Mouse (Mus musculus): Measurements from ENCODE around the gene Gm38392. TPM values are rescaled to one million over a fixed set of nuclear protein-coding genes. Genes with fewer than 3 reads are reported as not detected.
A peak's percentile ranks its signal among the peaks of the same experiment; 100 is the strongest.

Gene Gm38392
- polyA plus RNA-seq, 1 experiment from 2014 or later: not detected

- Histone ChIP-seq H3K4me2 (ENCODE audit: low read length) (peak overlapping the region; percentile 71), H3K27ac (ENCODE audit: low read depth, low read length) (peak overlapping the region; percentile 91), H3K4me3 (ENCODE audit: low read length) (peak overlapping the region; percentile 49), H3K9ac (ENCODE audit: low read depth, low read length) (peak overlapping the region; percentile 73), H3K36me3 (ENCODE audit: control insufficient read depth, insufficient read depth, low read length) (peaks cover 3% of the 10 kb centered on the region; the same call in 1 of the 2 replicates), H3K27me3 (replicated peaks; ENCODE audit: control insufficient read depth, insufficient read depth, low read length) (no peaks in the 10 kb centered on the region; the same call in 1 of the 2 replicates), H3K4me1 (ENCODE audit: control insufficient read depth, insufficient read depth, low read depth, low read length) (peaks cover 43% of the 10 kb centered on the region), H3K9me3 (ENCODE audit: control insufficient read depth, low read length) (no peaks in the 10 kb centered on the region)
- 3% methylated on average over 6 of the region's 6 CpGs for WGBS
- ATAC-seq: no peak
Observed at GRCm38 (mm10) chr3:88216116-88216515, 70.9 kb downstream of the Gm38392 start.

GRCm38 (mm10) chr3:88215553-88216004 is 71.4 kb downstream of the Gm38392 start:
- Histone ChIP-seq H3K4me3 (ENCODE audit: low read length) (peak overlapping the region; percentile 49), H3K27me3 (replicated peaks; ENCODE audit: control insufficient read depth, insufficient read depth, low read length) (no peaks in the 10 kb centered on the region; the same call in 1 of the 2 replicates), H3K4me2 (ENCODE audit: low read length) (peak overlapping the region; percentile 71), H3K36me3 (ENCODE audit: control insufficient read depth, insufficient read depth, low read length) (peaks cover 3% of the 10 kb centered on the region; the same call in 1 of the 2 replicates), H3K4me1 (ENCODE audit: control insufficient read depth, insufficient read depth, low read depth, low read length) (peaks cover 42% of the 10 kb centered on the region), H3K9me3 (ENCODE audit: control insufficient read depth, low read length) (no peaks in the 10 kb centered on the region), H3K27ac (ENCODE audit: low read depth, low read length) (peak overlapping the region; percentile 91), H3K9ac (ENCODE audit: low read depth, low read length) (peak overlapping the region; percentile 73)
- WGBS: 4% methylated on average over 23 of the region's 23 CpGs
- no peak for ATAC-seq

DNA sequence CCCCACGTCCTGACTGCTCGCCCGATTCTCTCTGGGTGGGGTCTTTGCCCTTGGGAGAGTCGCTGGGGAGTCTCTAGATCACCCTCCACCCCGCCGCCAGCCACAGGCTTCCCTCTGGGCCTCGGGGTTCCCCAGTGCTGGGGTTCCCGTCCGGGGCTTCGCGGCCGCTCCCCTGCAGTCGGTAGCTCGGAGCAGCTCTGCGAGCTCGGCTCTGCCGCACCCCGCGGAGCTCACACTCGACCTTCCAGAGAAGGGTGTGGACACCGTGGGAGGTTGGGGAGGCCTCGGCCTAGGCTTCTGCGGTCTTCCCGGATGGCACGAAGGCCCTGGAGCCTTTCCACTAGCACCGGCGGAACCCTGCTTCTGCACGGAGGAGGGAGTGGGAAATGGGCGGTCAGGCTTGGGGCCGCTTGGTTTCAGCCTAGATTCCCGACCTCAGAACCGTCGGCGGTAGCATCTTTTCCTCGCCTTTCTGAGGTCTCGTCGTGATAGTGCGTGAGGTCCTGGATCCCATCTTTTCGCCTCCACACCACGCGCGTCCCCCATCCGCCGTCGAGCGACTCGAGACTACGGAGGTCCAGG is 71.9 kb downstream of the Gm38392 start:
- Histone ChIP-seq H3K4me2 (ENCODE audit: low read length) (peak overlapping the region; percentile 71), H3K9ac (ENCODE audit: low read depth, low read length) (peak overlapping the region; percentile 73), H3K4me3 (ENCODE audit: low read length) (peak overlapping the region; percentile 49), H3K9me3 (ENCODE audit: control insufficient read depth, low read length) (no peaks in the 10 kb centered on the region), H3K27me3 (replicated peaks; ENCODE audit: control insufficient read depth, insufficient read depth, low read length) (no peaks in the 10 kb centered on the region; the same call in 1 of the 2 replicates), H3K36me3 (ENCODE audit: control insufficient read depth, insufficient read depth, low read length) (peaks cover 3% of the 10 kb centered on the region; the same call in 1 of the 2 replicates), H3K27ac (ENCODE audit: low read depth, low read length) (peak overlapping the region; percentile 91), H3K4me1 (ENCODE audit: control insufficient read depth, insufficient read depth, low read depth, low read length) (peaks cover 42% of the 10 kb centered on the region)
- 1% methylated on average over 48 of the region's 48 CpGs for WGBS
- 0 out of 2 replicates have a peak, but pooled peaks have one; percentile 2 for ATAC-seq

DNA sequence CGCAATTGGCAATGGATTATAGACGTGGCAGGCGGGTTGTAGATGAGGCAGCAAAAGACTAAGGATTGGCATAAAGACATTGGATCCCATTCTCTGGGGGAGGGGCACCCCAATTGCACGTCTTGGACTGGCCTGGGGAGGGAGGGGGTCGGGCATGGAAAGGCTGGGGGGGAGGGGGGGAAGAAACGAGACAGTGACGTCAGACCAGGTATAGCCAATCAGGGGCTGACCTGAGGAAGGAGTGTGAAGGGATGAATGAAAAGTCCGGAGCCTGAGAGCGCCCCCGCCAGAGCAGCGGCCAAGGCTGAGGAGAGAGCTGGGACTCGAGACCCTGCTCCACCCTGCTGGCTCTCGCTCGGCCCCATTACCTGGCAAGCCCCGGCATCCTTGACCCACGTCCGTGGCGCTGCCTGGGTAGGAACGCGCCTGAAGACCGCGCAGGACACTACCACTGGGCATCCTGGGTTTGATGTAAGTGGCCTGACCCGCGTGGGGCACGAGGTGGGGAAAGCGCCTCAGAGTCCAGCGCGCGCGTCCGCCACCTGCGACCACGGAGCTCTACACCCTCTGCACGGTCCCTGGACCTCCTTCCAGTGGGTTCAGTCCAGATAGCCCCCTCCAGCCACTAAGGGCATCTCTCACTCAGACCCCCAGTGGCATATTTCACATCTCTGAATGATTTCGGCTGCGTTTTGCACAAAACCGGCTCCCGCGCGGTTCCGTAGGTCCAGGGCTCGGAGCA is 72.6 kb downstream of the Gm38392 start:
- Histone ChIP-seq H3K9me3 (ENCODE audit: control insufficient read depth, low read length) (no peaks in the 10 kb centered on the region), H3K4me2 (ENCODE audit: low read length) (peak overlapping the region; percentile 71), H3K9ac (ENCODE audit: low read depth, low read length) (peak overlapping the region; percentile 73), H3K36me3 (ENCODE audit: control insufficient read depth, insufficient read depth, low read length) (peaks cover 3% of the 10 kb centered on the region; the same call in 1 of the 2 replicates), H3K27me3 (replicated peaks; ENCODE audit: control insufficient read depth, insufficient read depth, low read length) (no peaks in the 10 kb centered on the region; the same call in 1 of the 2 replicates), H3K4me1 (ENCODE audit: control insufficient read depth, insufficient read depth, low read depth, low read length) (peaks cover 41% of the 10 kb centered on the region), H3K27ac (ENCODE audit: low read depth, low read length) (peak overlapping the region; percentile 91), H3K4me3 (ENCODE audit: low read length) (peak overlapping the region; percentile 49)
- under 1% methylated on average over 34 of the region's 42 CpGs for WGBS
- peak; percentile 92 for ATAC-seq

DNA sequence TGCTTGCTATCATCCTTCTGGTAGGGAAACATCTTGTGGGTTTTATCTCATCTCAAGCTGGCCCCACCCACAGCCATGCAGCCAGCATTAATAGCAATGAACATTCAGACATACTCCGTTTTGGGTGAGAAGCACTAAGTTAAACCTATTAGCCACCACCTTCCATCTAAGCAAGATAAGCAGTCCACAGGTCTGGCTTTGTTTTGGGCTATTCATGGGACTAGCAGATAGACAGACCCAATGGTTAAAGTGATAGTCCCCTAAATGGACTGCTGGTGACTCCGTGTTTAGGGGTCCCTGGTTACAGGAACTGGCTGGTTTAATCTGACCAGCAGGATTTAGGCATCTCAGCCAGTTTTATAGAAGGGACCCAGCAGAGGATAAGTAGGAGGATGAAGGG is 74.0 kb downstream of the Gm38392 start:
- H3K9ac ChIP-seq (ENCODE audit: low read depth, low read length): peak overlapping the region; percentile 64
- WGBS: 0% methylated on average over 2 of the region's 2 CpGs

DNA sequence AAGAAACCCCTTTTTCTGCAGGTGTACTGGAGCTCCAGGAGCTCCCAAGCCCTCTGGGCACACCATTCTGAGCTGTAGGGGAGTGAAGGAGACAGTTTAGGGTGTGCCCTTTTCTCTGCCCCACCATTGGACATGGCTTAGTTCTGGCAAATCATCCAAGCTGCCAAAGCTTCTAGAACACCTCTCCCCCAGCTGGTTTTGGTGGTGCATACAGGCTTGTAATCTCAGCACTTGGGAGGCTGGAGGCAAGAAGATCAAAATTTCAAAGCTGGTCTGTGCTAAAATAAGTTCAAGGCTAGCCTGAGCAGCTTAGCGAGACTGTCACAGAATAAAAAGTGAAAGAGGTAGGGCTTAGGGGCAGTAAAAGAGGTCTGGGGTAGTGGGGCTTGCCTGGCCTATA is 74.7 kb downstream of the Gm38392 start:
- H3K4me2 ChIP-seq (ENCODE audit: low read length): peak overlapping the region; percentile 79
- peaks cover 3% of the 10 kb centered on the region; the same call in 1 of the 2 replicates for H3K36me3 ChIP-seq (ENCODE audit: control insufficient read depth, insufficient read depth, low read length)
- WGBS: 3% methylated on average over 1 of the region's 1 CpGs
- no peaks in the 10 kb centered on the region; the same call in 1 of the 2 replicates for H3K27me3 ChIP-seq (replicated peaks; ENCODE audit: control insufficient read depth, insufficient read depth, low read length)
- H3K4me3 ChIP-seq (ENCODE audit: low read length): peak overlapping the region; percentile 60
- H3K4me1 ChIP-seq (ENCODE audit: control insufficient read depth, insufficient read depth, low read depth, low read length): peaks cover 35% of the 10 kb centered on the region
- no peak for ATAC-seq
- H3K9me3 ChIP-seq (ENCODE audit: control insufficient read depth, low read length): no peaks in the 10 kb centered on the region
- H3K9ac ChIP-seq (ENCODE audit: low read depth, low read length): peak overlapping the region; percentile 82
- H3K27ac ChIP-seq (ENCODE audit: low read depth, low read length): peak overlapping the region; percentile 73

More for the DNA sequence above, 74.0 kb downstream of the Gm38392 start:
- H3K4me3 ChIP-seq (ENCODE audit: low read length): peak overlapping the region; percentile 49
- no peak for ATAC-seq
- peaks cover 35% of the 10 kb centered on the region for H3K4me1 ChIP-seq (ENCODE audit: control insufficient read depth, insufficient read depth, low read depth, low read length)
- H3K9me3 ChIP-seq (ENCODE audit: control insufficient read depth, low read length): no peaks in the 10 kb centered on the region
- H3K36me3 ChIP-seq (ENCODE audit: control insufficient read depth, insufficient read depth, low read length): peaks cover 3% of the 10 kb centered on the region; the same call in 1 of the 2 replicates
- H3K27ac ChIP-seq (ENCODE audit: low read depth, low read length): peak overlapping the region; percentile 91
- no peaks in the 10 kb centered on the region; the same call in 1 of the 2 replicates for H3K27me3 ChIP-seq (replicated peaks; ENCODE audit: control insufficient read depth, insufficient read depth, low read length)
- H3K4me2 ChIP-seq (ENCODE audit: low read length): peak overlapping the region; percentile 71

DNA sequence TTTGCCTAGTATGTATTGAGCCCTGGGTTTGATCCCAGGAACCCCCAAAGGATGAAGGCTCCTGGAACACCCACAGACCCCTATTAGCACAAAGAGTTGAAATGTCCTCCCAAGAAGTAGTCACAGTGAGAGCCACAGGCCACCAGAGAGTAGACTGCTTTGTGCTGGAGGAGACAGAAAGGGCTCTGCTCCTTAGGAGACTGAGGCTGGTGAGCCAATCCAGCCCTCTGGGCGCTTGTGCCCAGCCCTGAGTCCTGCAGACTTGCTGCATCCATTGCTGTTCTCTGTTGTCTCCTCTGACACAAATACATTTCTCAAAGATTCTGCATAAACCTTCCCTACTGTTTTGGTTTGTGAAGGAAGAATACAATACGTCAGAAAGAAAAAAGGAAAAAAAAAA is 76.1 kb downstream of the Gm38392 start:
- ATAC-seq: no peak
- Histone ChIP-seq H3K9me3 (ENCODE audit: control insufficient read depth, low read length) (no peaks in the 10 kb centered on the region), H3K4me1 (ENCODE audit: control insufficient read depth, insufficient read depth, low read depth, low read length) (peaks cover 41% of the 10 kb centered on the region), H3K9ac (ENCODE audit: low read depth, low read length) (peak overlapping the region; percentile 82), H3K4me2 (ENCODE audit: low read length) (peak overlapping the region; percentile 79), H3K27ac (ENCODE audit: low read depth, low read length) (peak overlapping the region; percentile 96), H3K36me3 (ENCODE audit: control insufficient read depth, insufficient read depth, low read length) (peaks cover 3% of the 10 kb centered on the region; the same call in 1 of the 2 replicates), H3K4me3 (ENCODE audit: low read length) (peak overlapping the region; percentile 60), H3K27me3 (replicated peaks; ENCODE audit: control insufficient read depth, insufficient read depth, low read length) (no peaks in the 10 kb centered on the region; the same call in 1 of the 2 replicates)
- WGBS: 6% methylated on average over 2 of the region's 2 CpGs

GRCm38 (mm10) chr3:88210121-88210520 is 76.9 kb downstream of the Gm38392 start:
- Histone ChIP-seq H3K9ac (ENCODE audit: low read depth, low read length) (peak overlapping the region; percentile 82), H3K27ac (ENCODE audit: low read depth, low read length) (peak overlapping the region; percentile 96), H3K9me3 (ENCODE audit: control insufficient read depth, low read length) (no peaks in the 10 kb centered on the region), H3K4me1 (ENCODE audit: control insufficient read depth, insufficient read depth, low read depth, low read length) (peaks cover 49% of the 10 kb centered on the region), H3K27me3 (replicated peaks; ENCODE audit: control insufficient read depth, insufficient read depth, low read length) (no peaks in the 10 kb centered on the region; the same call in none of the 2 replicates), H3K36me3 (ENCODE audit: control insufficient read depth, insufficient read depth, low read length) (peaks cover 3% of the 10 kb centered on the region; the same call in 1 of the 2 replicates), H3K4me3 (ENCODE audit: low read length) (peak overlapping the region; percentile 60), H3K4me2 (ENCODE audit: low read length) (peak overlapping the region; percentile 79)
- ATAC-seq: no peak
- WGBS: 0% methylated on average over 2 of the region's 2 CpGs

- H3K9me3 ChIP-seq (ENCODE audit: control insufficient read depth, low read length): no peaks in the 10 kb centered on the region
- peak overlapping the region; percentile 82 for H3K9ac ChIP-seq (ENCODE audit: low read depth, low read length)
- WGBS: 3% methylated on average over 6 of the region's 6 CpGs
- no peaks in the 10 kb centered on the region; the same call in none of the 2 replicates for H3K27me3 ChIP-seq (replicated peaks; ENCODE audit: control insufficient read depth, insufficient read depth, low read length)
- peaks cover 55% of the 10 kb centered on the region for H3K4me1 ChIP-seq (ENCODE audit: control insufficient read depth, insufficient read depth, low read depth, low read length)
- peak overlapping the region; percentile 96 for H3K27ac ChIP-seq (ENCODE audit: low read depth, low read length)
- ATAC-seq: no peak
- H3K4me2 ChIP-seq (ENCODE audit: low read length): peak overlapping the region; percentile 79
- peaks cover 3% of the 10 kb centered on the region; the same call in 1 of the 2 replicates for H3K36me3 ChIP-seq (ENCODE audit: control insufficient read depth, insufficient read depth, low read length)
- peak overlapping the region; percentile 60 for H3K4me3 ChIP-seq (ENCODE audit: low read length)
Observed at GRCm38 (mm10) chr3:88209306-88209705, 77.7 kb downstream of the Gm38392 start.
